Mouse (Mus musculus) forebrain, embryonic 10.5 days (tissue): ENCODE measurements around the gene Eid2b. TPM values are rescaled to one million over a fixed set of nuclear protein-coding genes. Genes with fewer than 3 reads are reported as not detected.

Experiments used
- DNase-seq: peaks from one replicate; pipeline ENCODE4 v3.0.0-alpha.2; 2017; ENCODE audit warnings: low spot score; ENCODE audit errors: extremely low spot score
- H3K27ac ChIP-seq: fragments of 300-500 bp; sonication (generic); 2 replicates; pipeline ENCODE4 v1.5.1; 2016; ENCODE audit warnings: mild to moderate bottlenecking
- H3K27me3 ChIP-seq: fragments of 300-500 bp; sonication (generic); 2 replicates; pipeline ENCODE4 v1.6.1; 2016; ENCODE audit warnings: mild to moderate bottlenecking; ENCODE audit not compliant: poor library complexity, severe bottlenecking
- H3K36me3 ChIP-seq: fragments of 300-500 bp; sonication (generic); replicated peaks from 2 replicates; pipeline ENCODE4 v1.6.1; 2016; ENCODE audit warnings: mild to moderate bottlenecking, moderate library complexity
- H3K4me1 ChIP-seq: fragments of 300-500 bp; sonication (generic); 2 replicates; pipeline ENCODE4 v1.6.1; 2016
- H3K4me3 ChIP-seq: fragments of 300-500 bp; sonication (generic); 2 replicates; pipeline ENCODE4 v1.5.1; 2016; ENCODE audit warnings: mild to moderate bottlenecking, moderate library complexity
- H3K9me3 ChIP-seq: fragments of 300-500 bp; sonication (generic); 2 replicates; pipeline ENCODE4 v1.6.1; 2016; ENCODE audit warnings: mild to moderate bottlenecking, moderate library complexity
- WGBS: fragments of 180-500 bp; shearing (Covaris S2); methylation state at CpG from one replicate; pipeline ENCODE4 v1.1.7; 2016; 5-methylcytosine and 5-hydroxymethylcytosine counted together
- polyA plus RNA-seq: library from polyadenylated mRNA; unstranded; fragments of >200 nt; fragmentation: Nextera tagmentation; extraction: Ambion mirVana; gene quantifications from 2 replicates; pipeline ENCODE4 v1.2.1, GENCODE M21; 2016

The Eid2b gene
- polyA plus RNA-seq, 1 experiment from 2014 or later = 9.7 TPM

DNA sequence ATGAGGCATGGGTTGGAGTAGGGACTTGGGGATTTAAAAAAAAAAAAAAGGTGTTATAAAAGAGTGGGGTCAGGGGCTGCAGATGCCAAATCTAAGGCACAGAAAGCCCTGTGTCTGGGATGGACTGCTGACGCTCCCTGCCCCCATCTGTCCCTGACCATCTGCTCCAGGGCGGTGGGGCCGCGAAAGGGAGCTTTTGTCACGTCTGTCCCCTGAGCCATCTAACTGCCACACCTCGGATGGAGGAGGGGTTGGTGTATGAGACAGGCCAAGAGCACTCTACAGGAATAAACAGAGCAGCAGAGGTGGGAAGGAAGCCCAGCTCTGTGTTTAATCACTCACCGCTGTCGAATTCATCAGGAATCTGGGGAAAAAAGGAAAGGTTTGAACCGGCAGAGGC lies 32.2 kb downstream of the Eid2b start:
- H3K4me3 ChIP-seq = peak overlapping the region; percentile 67

DNA sequence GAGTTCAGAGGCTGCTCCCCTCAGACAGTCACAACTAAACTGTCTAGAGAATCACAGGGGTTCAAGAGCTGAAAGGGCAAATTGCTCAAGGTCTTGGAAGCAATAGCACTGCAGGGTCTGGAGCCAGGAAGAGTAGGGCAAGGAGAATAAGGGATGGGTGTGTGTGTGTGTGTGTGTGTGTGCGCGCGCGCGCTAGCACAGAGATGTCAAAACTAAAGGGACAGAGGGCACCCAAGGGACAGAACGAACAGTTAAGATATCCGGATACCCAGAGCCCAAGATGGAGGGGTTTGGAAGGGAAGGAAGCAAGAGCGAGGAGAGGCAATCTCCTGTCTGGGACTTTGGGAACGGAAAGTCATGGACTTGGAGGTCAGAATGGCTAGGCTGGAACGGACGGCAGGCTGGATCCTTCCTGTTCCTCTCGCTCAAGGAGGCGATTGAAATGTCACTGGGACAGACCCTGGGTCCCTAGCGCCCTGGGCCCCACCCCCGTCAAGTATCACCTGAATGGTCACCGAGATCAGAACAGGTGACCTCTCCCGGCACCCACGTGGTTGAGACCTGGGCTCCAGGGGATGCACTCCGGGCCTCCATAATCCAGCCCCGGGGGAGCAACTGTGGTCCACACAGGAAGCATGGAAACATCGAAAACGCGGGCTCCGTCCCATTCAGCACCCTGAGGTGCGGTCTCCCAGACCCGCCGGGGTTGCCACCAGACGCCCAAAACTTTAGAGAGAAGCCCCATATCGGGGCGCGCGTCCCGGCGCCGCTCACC lies 33.8 kb downstream of the Eid2b start:
- 6% methylated on average over 35 of the region's 35 CpGs for WGBS
- DNase-seq = no peak
- H3K36me3 ChIP-seq = peaks cover 70% of the 10 kb centered on the region
- no peaks in the 10 kb centered on the region for H3K27me3 ChIP-seq
- peaks cover 26% of the 10 kb centered on the region for H3K4me1 ChIP-seq
- no peaks in the 10 kb centered on the region for H3K9me3 ChIP-seq
- H3K27ac ChIP-seq = peak overlapping the region; percentile 94
- H3K4me3 ChIP-seq = peak overlapping the region; percentile 67

More for the DNA sequence above, 32.2 kb downstream of the Eid2b start:
- H3K36me3 ChIP-seq = peaks cover 70% of the 10 kb centered on the region
- H3K27me3 ChIP-seq = no peaks in the 10 kb centered on the region
- peak overlapping the region; percentile 94; the same call in 1 of the 2 replicates for H3K27ac ChIP-seq
- H3K4me1 ChIP-seq = peaks cover 26% of the 10 kb centered on the region
- DNase-seq = no peak
- WGBS = 69% methylated on average over 9 of the region's 9 CpGs
- no peaks in the 10 kb centered on the region for H3K9me3 ChIP-seq

DNA sequence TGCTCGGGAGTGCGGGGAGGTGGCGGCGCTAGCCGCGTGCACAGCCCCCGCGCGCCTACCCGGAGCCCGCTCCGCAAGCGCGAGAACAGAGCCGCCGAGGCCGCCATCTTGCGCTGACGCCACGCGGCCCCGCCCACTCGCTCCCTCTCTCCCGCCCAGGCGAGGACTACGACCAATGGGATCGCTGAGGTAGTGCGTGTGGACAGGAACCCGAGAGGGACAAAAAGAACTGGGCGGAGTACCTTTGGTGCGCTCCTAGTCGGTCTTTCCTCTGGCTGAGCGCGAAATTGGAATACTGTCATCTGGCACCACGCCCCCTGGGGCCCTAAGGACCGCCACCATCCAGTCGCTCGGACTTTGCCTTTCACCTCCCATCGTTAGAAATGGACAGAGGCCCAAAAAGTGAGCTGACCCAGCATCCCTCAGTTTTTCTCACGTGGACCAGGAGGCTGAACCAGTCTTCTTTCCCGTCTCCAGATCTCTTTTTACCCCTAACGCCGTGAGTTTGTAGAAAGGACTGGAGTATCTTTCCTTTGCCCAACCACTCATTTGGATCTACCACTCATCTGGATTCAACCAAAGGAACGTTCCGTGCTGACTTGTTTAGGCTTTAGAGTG lies 34.5 kb downstream of the Eid2b start, which contains the start of gene Timm50:
Gene Timm50, minus strand, starts transcription at position 147 of the 618 bp plus-strand sequence.
- WGBS = under 1% methylated on average over 45 of the region's 45 CpGs
- H3K27me3 ChIP-seq = no peaks in the 10 kb centered on the region
- H3K9me3 ChIP-seq = no peaks in the 10 kb centered on the region
- peak; percentile 94 for DNase-seq
- H3K4me1 ChIP-seq = peaks cover 26% of the 10 kb centered on the region
- H3K36me3 ChIP-seq = peaks cover 70% of the 10 kb centered on the region
- peak within 1 kb of the TSS; percentile 67 for H3K4me3 ChIP-seq
- peak within 1 kb of the TSS; percentile 94 for H3K27ac ChIP-seq

DNA sequence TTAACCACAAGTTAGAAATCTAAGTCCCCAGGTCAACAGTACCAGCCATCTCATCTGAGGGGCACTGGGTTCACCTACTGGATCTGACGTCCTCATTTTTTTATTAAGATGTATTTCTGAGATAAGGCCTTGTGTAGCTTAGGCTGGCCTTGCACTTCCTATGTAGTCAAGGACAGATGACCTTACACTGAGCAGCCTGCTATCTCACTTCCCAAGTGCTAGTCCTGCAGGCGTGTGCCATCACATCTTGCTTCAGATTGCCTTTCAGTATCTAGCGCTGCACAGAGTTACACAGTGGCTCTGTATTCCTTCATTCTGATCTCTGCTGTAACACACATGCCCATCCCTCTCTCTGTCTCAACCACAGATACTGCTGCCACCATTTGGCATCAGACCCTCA lies 40.5 kb downstream of the Eid2b start:
- 92% methylated on average over 3 of the region's 3 CpGs for WGBS
- peaks cover 92% of the 10 kb centered on the region for H3K36me3 ChIP-seq
- no peaks in the 10 kb centered on the region for H3K27me3 ChIP-seq
- no peak for DNase-seq
- no peak overlapping the region for H3K27ac ChIP-seq
- H3K4me3 ChIP-seq = no peak overlapping the region
- H3K4me1 ChIP-seq = no peaks in the 10 kb centered on the region
- no peaks in the 10 kb centered on the region for H3K9me3 ChIP-seq

DNA sequence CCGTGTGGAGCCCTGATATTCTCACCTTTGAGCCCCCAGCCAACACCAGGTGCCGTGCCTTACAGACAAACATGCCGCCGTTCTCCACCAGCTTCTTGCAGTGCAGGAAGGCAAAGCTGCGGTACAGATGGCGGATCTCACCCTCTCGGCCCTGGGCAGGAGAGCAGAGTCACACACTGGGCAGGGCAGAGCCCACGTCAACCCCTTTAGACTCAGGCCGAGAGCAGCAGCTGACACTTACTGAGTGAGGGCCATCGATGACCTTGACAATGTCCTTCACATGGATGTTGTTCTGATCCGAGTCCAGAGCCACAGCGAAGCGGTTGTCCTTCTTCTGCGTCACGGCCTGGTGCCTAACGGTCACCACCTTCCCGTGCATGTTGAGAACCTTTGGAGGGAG lies 41.2 kb downstream of the Eid2b start:
- Histone ChIP-seq H3K4me3 (no peak overlapping the region), H3K27ac (no peak overlapping the region), H3K27me3 (no peaks in the 10 kb centered on the region), H3K36me3 (peaks cover 99% of the 10 kb centered on the region), H3K4me1 (no peaks in the 10 kb centered on the region), H3K9me3 (no peaks in the 10 kb centered on the region)
- DNase-seq = no peak
- WGBS = 95% methylated on average over 17 of the region's 17 CpGs

DNA sequence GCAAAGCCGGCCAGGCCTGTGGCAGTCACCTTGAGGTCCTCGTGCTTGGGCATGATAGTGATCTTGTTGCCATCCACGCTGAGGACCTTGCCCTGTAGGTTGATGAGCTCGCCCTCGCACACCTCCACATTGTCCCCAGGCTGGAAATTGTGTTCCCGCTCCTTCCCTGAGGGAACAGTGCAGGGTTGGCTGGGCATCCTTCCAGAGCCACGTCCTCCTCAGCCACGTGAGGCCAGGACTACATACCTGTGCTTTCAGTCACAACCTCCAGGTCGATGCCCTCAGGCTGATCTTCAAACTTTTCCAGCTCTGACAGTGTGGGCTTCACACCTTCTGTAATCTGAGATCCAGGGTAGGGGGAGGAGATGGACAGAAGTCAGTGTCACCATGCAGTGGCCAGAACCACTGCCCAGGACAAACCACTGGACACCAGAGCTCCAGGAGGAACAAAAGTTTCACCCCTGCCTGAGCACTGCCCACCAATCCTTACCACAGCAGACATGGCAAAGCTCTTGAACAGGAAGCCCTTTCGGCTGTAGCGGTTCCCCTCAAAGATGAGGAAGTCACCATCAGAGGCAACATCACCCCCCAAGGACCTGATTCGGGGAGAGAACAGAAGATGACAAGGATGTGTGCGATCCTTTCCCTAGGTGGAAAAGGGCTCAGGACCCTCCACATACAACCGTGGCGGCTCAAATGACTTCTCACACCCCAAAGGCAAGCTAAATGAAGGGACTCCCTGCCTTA lies 44.6 kb downstream of the Eid2b start:
- Histone ChIP-seq H3K4me1 (no peaks in the 10 kb centered on the region), H3K36me3 (peaks cover 100% of the 10 kb centered on the region), H3K9me3 (no peaks in the 10 kb centered on the region), H3K27ac (no peak overlapping the region), H3K4me3 (no peak overlapping the region), H3K27me3 (no peaks in the 10 kb centered on the region)
- WGBS = 95% methylated on average over 15 of the region's 15 CpGs
- no peak for DNase-seq

DNA sequence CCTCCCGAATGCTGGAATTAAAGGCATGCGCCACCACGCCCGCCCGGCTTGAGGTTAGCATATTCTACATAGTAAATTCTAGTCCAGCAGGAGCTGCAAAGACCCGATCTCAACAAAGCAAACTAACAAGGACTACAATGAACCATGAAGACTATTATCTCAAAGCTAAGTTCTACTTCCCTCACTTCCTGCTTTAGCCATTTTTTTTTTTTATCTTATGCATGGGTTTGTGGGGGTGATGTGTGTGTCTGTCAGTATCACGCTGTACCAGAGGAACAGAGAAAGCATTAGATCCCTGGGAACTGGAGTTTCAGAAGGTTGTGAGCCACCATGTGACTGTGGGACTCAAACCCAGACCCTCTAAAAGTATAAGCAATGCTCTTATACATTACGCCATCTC lies 47.8 kb downstream of the Eid2b start:
- no peak for DNase-seq
- no peaks in the 10 kb centered on the region for H3K9me3 ChIP-seq
- no peaks in the 10 kb centered on the region for H3K4me1 ChIP-seq
- no peaks in the 10 kb centered on the region for H3K27me3 ChIP-seq
- no peak overlapping the region for H3K4me3 ChIP-seq
- 91% methylated on average over 8 of the region's 8 CpGs for WGBS
- peaks cover 100% of the 10 kb centered on the region for H3K36me3 ChIP-seq
- no peak overlapping the region for H3K27ac ChIP-seq

DNA sequence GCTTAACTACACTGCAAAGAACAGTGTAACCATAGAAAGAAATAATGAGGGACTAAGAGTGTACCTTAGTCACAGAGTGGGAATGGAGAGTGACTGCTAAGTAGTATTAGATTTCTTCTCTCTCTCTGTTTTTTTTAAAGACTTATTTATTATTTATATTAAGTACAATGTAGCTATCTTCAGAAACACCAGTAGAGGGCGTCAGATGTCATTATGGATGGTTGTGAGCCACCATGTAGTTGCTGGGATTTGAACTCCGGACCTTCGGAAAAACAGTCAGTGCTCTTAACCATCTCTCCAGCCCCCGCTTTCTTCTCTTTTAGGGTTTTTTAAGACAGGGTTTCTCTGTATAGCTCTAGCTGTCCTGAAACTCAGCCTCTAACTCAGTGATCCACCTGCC lies 48.9 kb downstream of the Eid2b start:
- H3K4me1 ChIP-seq = no peaks in the 10 kb centered on the region
- peaks cover 100% of the 10 kb centered on the region for H3K36me3 ChIP-seq
- H3K9me3 ChIP-seq = no peaks in the 10 kb centered on the region
- no peak overlapping the region for H3K4me3 ChIP-seq
- H3K27ac ChIP-seq = no peak overlapping the region
- DNase-seq = no peak
- WGBS = 79% methylated on average over 4 of the region's 4 CpGs
- H3K27me3 ChIP-seq = no peaks in the 10 kb centered on the region

DNA sequence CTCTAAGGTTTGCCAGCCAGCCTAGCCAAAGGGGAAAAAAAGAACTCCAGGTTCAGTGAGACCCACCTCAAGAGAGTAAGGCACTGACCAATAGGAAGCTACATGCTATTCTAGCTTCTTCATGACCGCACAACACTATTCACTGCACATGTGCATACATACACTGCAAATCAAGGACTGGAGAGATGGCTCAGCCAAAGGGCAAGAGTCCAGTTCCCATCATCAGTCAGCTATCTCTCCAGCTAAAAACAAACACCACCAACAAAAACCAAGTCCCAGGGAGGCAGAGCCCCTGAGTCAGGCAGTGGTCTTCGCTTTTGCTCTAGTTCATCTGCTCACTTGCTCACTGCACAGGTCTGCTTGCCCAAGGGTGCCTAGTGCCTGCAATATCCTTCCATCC lies 50.7 kb downstream of the Eid2b start:
- DNase-seq = no peak
- H3K4me1 ChIP-seq = no peaks in the 10 kb centered on the region
- no peaks in the 10 kb centered on the region for H3K27me3 ChIP-seq
- H3K27ac ChIP-seq = no peak overlapping the region
- H3K36me3 ChIP-seq = peaks cover 100% of the 10 kb centered on the region
- no peaks in the 10 kb centered on the region for H3K9me3 ChIP-seq
- 98% methylated on average over 2 of the region's 2 CpGs for WGBS
- no peak overlapping the region for H3K4me3 ChIP-seq

Other genes starting within 250 kb of the Eid2b start
- gene Psmc4, start 227.6 kb upstream of the Eid2b start, polyA plus RNA-seq = 445 and 464 TPM in 2 replicates
- 0.25 and 0.40 TPM in 2 replicates for gene Fcgbp, start 206.5 kb upstream of the Eid2b start, polyA plus RNA-seq
- 0.05 and 0.10 TPM in 2 replicates for gene 9530053A07Rik, start 148.3 kb upstream of the Eid2b start, polyA plus RNA-seq
- 178 and 180 TPM in 2 replicates for gene Fbl, start 108.0 kb upstream of the Eid2b start, polyA plus RNA-seq
- gene Dyrk1b, start 98.3 kb upstream of the Eid2b start, polyA plus RNA-seq = 12.5 and 13.7 TPM in 2 replicates
- gene Eid2, start 9.9 kb upstream of the Eid2b start, polyA plus RNA-seq = 1.4 and 1.7 TPM in 2 replicates
- 0.50 and 0.66 TPM in 2 replicates for gene Selenov, start 13.4 kb downstream of the Eid2b start, polyA plus RNA-seq
- 13.4 and 13.7 TPM in 2 replicates for gene Dll3, start 24.5 kb downstream of the Eid2b start, polyA plus RNA-seq
- 238 and 253 TPM in 2 replicates for gene Timm50, start 34.3 kb downstream of the Eid2b start, polyA plus RNA-seq
- gene Supt5, start 61.0 kb downstream of the Eid2b start, polyA plus RNA-seq = 118 and 120 TPM in 2 replicates
- gene Rps16, start 72.9 kb downstream of the Eid2b start, polyA plus RNA-seq = 939 and 976 TPM in 2 replicates
- gene Plekhg2, start 94.9 kb downstream of the Eid2b start, polyA plus RNA-seq = 75.5 and 84.4 TPM in 2 replicates
- 4.5 TPM in 2 replicates for gene Zfp36, start 102.5 kb downstream of the Eid2b start, polyA plus RNA-seq
- gene Med29, start 115.0 kb downstream of the Eid2b start, polyA plus RNA-seq = 60.3 and 60.6 TPM in 2 replicates
- gene Paf1, start 115.2 kb downstream of the Eid2b start, polyA plus RNA-seq = 82.3 and 95.9 TPM in 2 replicates
- gene Gmfg, start 159.7 kb downstream of the Eid2b start, polyA plus RNA-seq = 8.0 and 8.3 TPM in 2 replicates
- 3.0 and 3.4 TPM in 2 replicates for gene Lrfn1, start 174.2 kb downstream of the Eid2b start, polyA plus RNA-seq
- gene Ifnl2, start 232.7 kb downstream of the Eid2b start, polyA plus RNA-seq = not detected in 2 replicates
- not detected in 2 replicates for gene Ifnl3, start 245.1 kb downstream of the Eid2b start, polyA plus RNA-seq